Mouse (Mus musculus) embryo, embryonic 11.5 days (tissue): ENCODE results near the gene Ddx20.

ENCODE experiments used
- DNase-seq: peaks from one replicate; pipeline ENCODE4 v3.0.0-alpha.2; 2012; ENCODE audit warnings: low read depth, low spot score

Ddx20 gene

GRCm38 (mm10) chr3:105668161-105668560 lies 19.2 kb downstream of the Ddx20 start:
- no peak for DNase-seq

- no peak for DNase-seq
Observed at GRCm38 (mm10) chr3:105666996-105667523, 20.3 kb downstream of the Ddx20 start.

GRCm38 (mm10) chr3:105665105-105665765 lies 22.1 kb downstream of the Ddx20 start:
- no peak for DNase-seq

GRCm38 (mm10) chr3:105663043-105663442 lies 24.3 kb downstream of the Ddx20 start:
- DNase-seq, result no peak

GRCm38 (mm10) chr3:105660530-105660929 lies 26.8 kb downstream of the Ddx20 start:
- DNase-seq, result no peak

GRCm38 (mm10) chr3:105655031-105655585 lies 32.3 kb downstream of the Ddx20 start:
- no peak for DNase-seq

GRCm38 (mm10) chr3:105653544-105654380 lies 33.6 kb downstream of the Ddx20 start:
- no peak for DNase-seq

GRCm38 (mm10) chr3:105648889-105649567 lies 38.3 kb downstream of the Ddx20 start:
- no peak for DNase-seq

GRCm38 (mm10) chr3:105643566-105643965 lies 43.8 kb downstream of the Ddx20 start:
- DNase-seq, result no peak

GRCm38 (mm10) chr3:105642186-105642585 lies 45.2 kb downstream of the Ddx20 start:
- no peak for DNase-seq

GRCm38 (mm10) chr3:105633021-105633420 lies 54.4 kb downstream of the Ddx20 start:
- DNase-seq, result no peak

- no peak for DNase-seq
Observed at GRCm38 (mm10) chr3:105632296-105632695, 55.1 kb downstream of the Ddx20 start.
